In genomic region chr17:15423080-15423765, GRCm38 (mm10) we compare ENCODE assay signal across 9 mouse cellular contexts. TPM values are rescaled to one million over a fixed set of nuclear protein-coding genes. Genes with fewer than 3 reads are reported as not detected.
DNase-seq lines count a peak whose midpoint lies in the region; ATAC-seq lines count a peak whose summit lies in the region.
"Had no signal": no experiment of that assay in that cellular context is flagged by ENCODE, and none has a peak within 500 bp of the region (broad histone marks: within the 10 kb centered on the region; RNA-seq: fewer than 3 reads in every experiment).

No protein-coding gene starts in this region.

- DNase-seq in heart, adult 11 months: peak; percentile 96
- peak; percentile 91 for DNase-seq in brain, adult 2 months (ENCODE audit: low read depth, low spot score)
- peak; percentile 24 for DNase-seq in kidney, adult 9 months

- no peak overlapping the region for H3K4me2 ChIP-seq in heart, embryonic 12.5 days
- H3K4me2 ChIP-seq in lung, embryonic 16.5 days (ENCODE audit: low read depth, low read length): no peak overlapping the region
- H3K4me2 ChIP-seq in midbrain, embryonic 13.5 days (replicated peaks): no peak overlapping the region
- H3K4me2 ChIP-seq: limb, embryonic 12.5 days had no signal

- H3K9ac ChIP-seq in heart, embryonic 12.5 days: no peak overlapping the region
- H3K9ac ChIP-seq in lung, embryonic 16.5 days (ENCODE audit: low read length): no peak overlapping the region
- no peak overlapping the region for H3K9ac ChIP-seq in midbrain, embryonic 13.5 days (replicated peaks)
- H3K9ac ChIP-seq: limb, embryonic 12.5 days had no signal

- peaks cover 77% of the 10 kb centered on the region for H3K36me3 ChIP-seq in heart, embryonic 12.5 days
- H3K36me3 ChIP-seq in lung, embryonic 16.5 days (ENCODE audit: control insufficient read depth, insufficient read depth, low read length): peaks cover 33% of the 10 kb centered on the region
- peaks cover 91% of the 10 kb centered on the region for H3K36me3 ChIP-seq in midbrain, embryonic 13.5 days

- no peak overlapping the region for H3K27ac ChIP-seq in heart, embryonic 12.5 days (ENCODE audit: poor library complexity, severe bottlenecking)
- no peak overlapping the region for H3K27ac ChIP-seq in lung, embryonic 16.5 days (ENCODE audit: low read length)
- no peak overlapping the region for H3K27ac ChIP-seq in midbrain, embryonic 13.5 days
- H3K27ac ChIP-seq: limb, embryonic 12.5 days had no signal

- no peak for ATAC-seq in heart, embryonic 12.5 days (ENCODE audit: insufficient number of reproducible peaks, low FRiP score)
- peak; percentile 31; the same call in 1 of the 2 replicates for ATAC-seq in lung, embryonic 16.5 days (ENCODE audit: low read depth)
- no peak for ATAC-seq in erythroblast, adult 5-6 weeks (replicated peaks; ENCODE audit: low FRiP score, poor library complexity, severe bottlenecking)
- ATAC-seq in megakaryocyte progenitor cell, adult 5-6 weeks (replicated peaks; ENCODE audit: poor library complexity): no peak
- ATAC-seq in midbrain, embryonic 13.5 days: no peak

- no peaks in the 10 kb centered on the region for H3K27me3 ChIP-seq in heart, embryonic 12.5 days (replicated peaks)
- no peaks in the 10 kb centered on the region for H3K27me3 ChIP-seq in lung, embryonic 16.5 days (ENCODE audit: control insufficient read depth, insufficient read depth, low read depth, low read length)
- no peaks in the 10 kb centered on the region for H3K27me3 ChIP-seq in midbrain, embryonic 13.5 days
- H3K27me3 ChIP-seq: limb, embryonic 12.5 days had no signal

- H3K4me1 ChIP-seq in heart, embryonic 12.5 days (replicated peaks): no peaks in the 10 kb centered on the region
- H3K4me1 ChIP-seq in lung, embryonic 16.5 days (replicated peaks; ENCODE audit: control insufficient read depth, insufficient read depth, low read length): 0 out of 2 replicates have a peak, but pooled peaks cover 2% of the 10 kb centered on the region
- H3K4me1 ChIP-seq in midbrain, embryonic 13.5 days (replicated peaks): no peaks in the 10 kb centered on the region
- H3K4me1 ChIP-seq: limb, embryonic 12.5 days had no signal

- H3K9me3 ChIP-seq in heart, embryonic 12.5 days (replicated peaks): no peaks in the 10 kb centered on the region
- no peaks in the 10 kb centered on the region for H3K9me3 ChIP-seq in lung, embryonic 16.5 days (ENCODE audit: control insufficient read depth, low read length)
- H3K9me3 ChIP-seq in midbrain, embryonic 13.5 days: no peaks in the 10 kb centered on the region
- H3K9me3 ChIP-seq: limb, embryonic 12.5 days had no signal

- H3K4me3 ChIP-seq in heart, embryonic 12.5 days: no peak overlapping the region
- H3K4me3 ChIP-seq in lung, embryonic 16.5 days (ENCODE audit: low read length): no peak overlapping the region
- no peak overlapping the region for H3K4me3 ChIP-seq in midbrain, embryonic 13.5 days (replicated peaks)
- H3K4me3 ChIP-seq: limb, embryonic 12.5 days had no signal

- WGBS in heart, embryonic 12.5 days: 63% methylated on average over 8 of the region's 8 CpGs
- 54% methylated on average over 8 of the region's 8 CpGs for WGBS in lung, embryonic 16.5 days
- WGBS in midbrain, embryonic 13.5 days: 91% methylated on average over 8 of the region's 8 CpGs

RNA-seq across cellular contexts. Expression of gene Fam120b, which starts 27.2 kb away (rescaled TPM):
- polyA plus RNA-seq in heart, embryonic 12.5 days (2016; fragmentation: Nextera tagmentation; extraction: Ambion mirVana): 17.2 and 17.3 TPM in 2 replicates
- 26.1 and 27.4 TPM in 2 replicates for polyA plus RNA-seq in lung, embryonic 16.5 days (2015; fragmentation: Nextera tagmentation; extraction: Ambion mirVana)
- 3.3 TPM in 2 replicates for total RNA-seq in erythroblast, adult 5-6 weeks (2015; ENCODE audit: low replicate concordance)
- total RNA-seq in erythroblast, adult 5-6 weeks (2017; ENCODE audit: low replicate concordance): 2.1 and 3.3 TPM in 2 replicates
- 9.7 and 13.1 TPM in 2 replicates for total RNA-seq in megakaryocyte progenitor cell, adult 5-6 weeks (2015)
- total RNA-seq in megakaryocyte progenitor cell, adult 5-6 weeks (2017): 12.2 and 13.4 TPM in 2 replicates
- 43.6 and 46.5 TPM in 2 replicates for polyA plus RNA-seq in midbrain, embryonic 13.5 days (2015; fragmentation: Nextera tagmentation; extraction: Ambion mirVana)

RNA-seq across cellular contexts. Expression of gene Dll1, which starts 46.6 kb away (rescaled TPM):
- 10.1 and 11.8 TPM in 2 replicates for polyA plus RNA-seq in heart, embryonic 12.5 days (2016; fragmentation: Nextera tagmentation; extraction: Ambion mirVana)
- 4.4 and 7.1 TPM in 2 replicates for polyA plus RNA-seq in lung, embryonic 16.5 days (2015; fragmentation: Nextera tagmentation; extraction: Ambion mirVana)
- not detected in 2 replicates for total RNA-seq in erythroblast, adult 5-6 weeks (2015; ENCODE audit: low replicate concordance)
- not detected in 2 replicates for total RNA-seq in erythroblast, adult 5-6 weeks (2017; ENCODE audit: low replicate concordance)
- not detected in 2 replicates for total RNA-seq in megakaryocyte progenitor cell, adult 5-6 weeks (2015)
- 0.24 TPM in 1 of 2 replicates, not detected in the other for total RNA-seq in megakaryocyte progenitor cell, adult 5-6 weeks (2017)
- polyA plus RNA-seq in midbrain, embryonic 13.5 days (2015; fragmentation: Nextera tagmentation; extraction: Ambion mirVana): 45.4 and 47.7 TPM in 2 replicates

Comparison
In these comparisons a context has a peak if more than half of its experiments do, and no peak if none do; other contexts are left out.
1. DNase-seq: peak in every context shown above with its lines; median percentile 96 in heart, adult 11 months; 91 in brain, adult 2 months; 24 in kidney, adult 9 months.